14 mouse cellular contexts compared by ENCODE assay signal in genomic region chr17:62664709-62665108, GRCm38 (mm10).
"Had no signal": no experiment of that assay in that cellular context is flagged by ENCODE, and none has a peak within 500 bp of the region (broad histone marks: within the 10 kb centered on the region; RNA-seq: fewer than 3 reads in every experiment).

No protein-coding gene starts in this region.

- H3K27ac ChIP-seq: kidney, postnatal 0 days; layer of hippocampus, adult 2 months; limb, embryonic 10.5 days; limb, embryonic 13.5 days; liver, embryonic 12.5 days; liver, embryonic 15.5 days; macrophage; midbrain, embryonic 12.5 days had no signal

- DNase-seq: kidney, postnatal 25 days; layer of hippocampus, adult 9-11 months; liver; lung, adult 18-20 months; thymus, adult 18-20 months; thymus, postnatal 36 days had no signal

- H3K4me3 ChIP-seq: layer of hippocampus, adult 2 months; limb, embryonic 10.5 days; limb, embryonic 13.5 days; liver, embryonic 12.5 days; liver, embryonic 15.5 days; midbrain, embryonic 12.5 days had no signal

- H3K9me3 ChIP-seq: limb, embryonic 10.5 days; limb, embryonic 13.5 days; liver, embryonic 12.5 days; liver, embryonic 15.5 days; midbrain, embryonic 12.5 days had no signal

- ATAC-seq: liver, embryonic 12.5 days had no signal

- H3K4me1 ChIP-seq: liver, embryonic 12.5 days; liver, embryonic 15.5 days had no signal

- H3K4me2 ChIP-seq: limb, embryonic 13.5 days; liver, embryonic 12.5 days; liver, embryonic 15.5 days; midbrain, embryonic 12.5 days had no signal

- H3K27me3 ChIP-seq: limb, embryonic 13.5 days; liver, embryonic 12.5 days; liver, embryonic 15.5 days; midbrain, embryonic 12.5 days had no signal

- H3K36me3 ChIP-seq: limb, embryonic 10.5 days; limb, embryonic 13.5 days; liver, embryonic 12.5 days; liver, embryonic 15.5 days; midbrain, embryonic 12.5 days had no signal

- H3K9ac ChIP-seq: limb, embryonic 13.5 days; liver, embryonic 12.5 days; liver, embryonic 15.5 days; midbrain, embryonic 12.5 days had no signal
